In genomic region chr11:87086290-87086984, GRCm38 (mm10) we compare ENCODE assay signal across 1 mouse cellular context.
TF ChIP-seq lines count a peak whose summit lies in the region.

Gene Smg8 (minus strand): TSS chr11:87086774.

TF ChIP-seq in CH12.LX, 34 proteins besides CTCF, POLR2A, EP300 and RAD21 (continued from another document):
- no peak; the same call in 1 of the 2 replicates for TF ChIP-seq POLR2AphosphoS2 (IDR thresholded peaks at IDR 0.05; ENCODE audit: low read depth, low read length)
- TF ChIP-seq USF1 (IDR thresholded peaks at IDR 0.05; ENCODE audit: low read depth, low read length): no peak
- TF ChIP-seq RCOR1 (conservative IDR thresholded peaks at IDR 0.05; ENCODE audit: low read depth, low read length): no peak; the same call in 1 of the 2 replicates
- no peak for TF ChIP-seq CHD1 (IDR thresholded peaks at IDR 0.05; ENCODE audit: low read depth, low read length)
- TF ChIP-seq MAZ (IDR thresholded peaks at IDR 0.05; ENCODE audit: low read depth, low read length): peak; percentile 97
- no peak for TF ChIP-seq MAFK (IDR thresholded peaks at IDR 0.05; ENCODE audit: insufficient replicate concordance, low read length)
- TF ChIP-seq ZC3H11A (IDR thresholded peaks at IDR 0.05; ENCODE audit: low read depth, low read length): no peak
- peak; percentile 81 for TF ChIP-seq IRF4 (IDR thresholded peaks at IDR 0.05; ENCODE audit: low read depth, low read length)
- TF ChIP-seq GABPA (IDR thresholded peaks at IDR 0.05; ENCODE audit: insufficient replicate concordance, low read depth, low read length): peak; percentile 45; the same call in 1 of the 2 replicates
- TF ChIP-seq MYC (IDR thresholded peaks at IDR 0.05; ENCODE audit: low read depth, low read length): peak; percentile 65; the same call in 1 of the 2 replicates
- TF ChIP-seq UBTF (IDR thresholded peaks at IDR 0.05; ENCODE audit: low read depth, low read length): no peak
TF ChIP-seq in CH12.LX: peak in this region for 18.
